Mouse (Mus musculus) embryonic facial prominence, embryonic 10.5 days (tissue): ENCODE measurements around the gene Gmpr2. TPM values are rescaled to one million over a fixed set of nuclear protein-coding genes. Genes with fewer than 3 reads are reported as not detected.

Source experiments
- DNase-seq: peaks from one replicate; pipeline ENCODE4 v3.0.0-alpha.2; 2017; ENCODE audit warnings: low spot score
- H3K27ac ChIP-seq: fragments of 300-500 bp; sonication (generic); replicated peaks from 2 replicates; pipeline ENCODE4 v1.5.1; 2016; ENCODE audit warnings: mild to moderate bottlenecking
- H3K27me3 ChIP-seq: fragments of 300-500 bp; sonication (generic); replicated peaks from 2 replicates; pipeline ENCODE4 v1.6.1; 2016; ENCODE audit warnings: low read depth, mild to moderate bottlenecking; ENCODE audit not compliant: poor library complexity, severe bottlenecking
- H3K36me3 ChIP-seq: fragments of 300-500 bp; sonication (generic); replicated peaks from 2 replicates; pipeline ENCODE4 v1.6.1; 2016; ENCODE audit warnings: mild to moderate bottlenecking, moderate library complexity
- H3K4me1 ChIP-seq: fragments of 300-500 bp; sonication (generic); 2 replicates; pipeline ENCODE4 v1.6.1; 2016
- H3K4me3 ChIP-seq: fragments of 300-500 bp; sonication (generic); 2 replicates; pipeline ENCODE4 v1.5.1; 2016; ENCODE audit warnings: mild to moderate bottlenecking, moderate library complexity
- H3K9me3 ChIP-seq: fragments of 300-500 bp; sonication (generic); 2 replicates; pipeline ENCODE4 v1.6.1; 2016; ENCODE audit warnings: mild to moderate bottlenecking
- WGBS: fragments of 180-500 bp; shearing (Covaris S2); methylation state at CpG from one replicate; pipeline ENCODE4 v1.1.7; 2016; 5-methylcytosine and 5-hydroxymethylcytosine counted together
- polyA plus RNA-seq: library from polyadenylated mRNA; unstranded; fragments of >200 nt; fragmentation: Nextera tagmentation; extraction: Ambion mirVana; gene quantifications from 2 replicates; pipeline ENCODE4 v1.2.1, GENCODE M21; 2016

Gene Gmpr2
- polyA plus RNA-seq, 1 experiment from 2014 or later: 60.7 TPM

DNA sequence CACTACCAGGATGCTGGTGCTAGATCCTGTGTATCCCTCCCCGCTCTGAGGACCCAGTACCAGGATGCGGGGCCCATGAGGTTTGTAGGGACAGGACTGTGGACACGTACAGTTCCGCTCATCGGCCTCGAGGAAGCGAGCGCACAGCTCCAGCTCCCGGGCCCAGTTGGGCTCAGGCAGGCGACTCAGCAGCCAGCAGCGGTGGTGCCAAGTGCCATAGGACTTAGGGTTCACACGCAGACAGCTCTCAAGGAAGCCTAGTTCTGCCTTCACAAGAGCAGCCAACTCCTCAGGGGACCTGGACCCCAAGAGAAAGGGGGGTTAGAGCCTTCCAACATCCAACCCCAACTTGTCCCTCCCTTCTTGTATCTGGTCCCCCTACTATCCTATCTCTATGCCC lies 48.9 kb downstream of the Gmpr2 start:
- no peak for DNase-seq
- Histone ChIP-seq H3K27me3 (no peaks in the 10 kb centered on the region), H3K9me3 (no peaks in the 10 kb centered on the region), H3K4me3 (peak overlapping the region; percentile 83; the same call in 1 of the 2 replicates), H3K36me3 (peaks cover 41% of the 10 kb centered on the region), H3K27ac (no peak overlapping the region), H3K4me1 (peaks cover 26% of the 10 kb centered on the region)
- WGBS: 91% methylated on average over 12 of the region's 12 CpGs

DNA sequence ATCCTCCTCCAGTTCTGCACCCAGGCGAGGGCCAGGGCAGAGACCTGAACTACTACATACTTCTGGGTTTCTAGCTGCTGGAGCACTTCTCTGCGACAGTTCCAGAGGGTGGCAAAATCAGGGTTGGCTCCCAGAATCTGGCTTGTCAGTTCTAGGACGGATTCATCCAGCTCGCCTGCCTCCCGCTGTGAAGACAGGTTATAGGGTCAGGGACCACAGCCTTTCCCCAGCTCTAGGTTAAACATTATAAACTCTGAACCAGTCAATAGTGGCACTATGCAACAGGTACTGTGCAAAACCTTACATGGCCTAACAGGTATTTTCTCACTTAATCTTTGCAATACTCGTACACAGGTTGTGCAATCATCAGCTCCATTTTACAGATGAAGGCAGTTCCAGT lies 49.3 kb downstream of the Gmpr2 start:
- Histone ChIP-seq H3K4me3 (peak overlapping the region; percentile 83), H3K4me1 (peaks cover 26% of the 10 kb centered on the region), H3K9me3 (no peaks in the 10 kb centered on the region), H3K36me3 (peaks cover 40% of the 10 kb centered on the region), H3K27ac (peak overlapping the region; percentile 91; the same call in 1 of the 2 replicates), H3K27me3 (no peaks in the 10 kb centered on the region)
- DNase-seq: no peak
- WGBS: 76% methylated on average over 6 of the region's 6 CpGs

DNA sequence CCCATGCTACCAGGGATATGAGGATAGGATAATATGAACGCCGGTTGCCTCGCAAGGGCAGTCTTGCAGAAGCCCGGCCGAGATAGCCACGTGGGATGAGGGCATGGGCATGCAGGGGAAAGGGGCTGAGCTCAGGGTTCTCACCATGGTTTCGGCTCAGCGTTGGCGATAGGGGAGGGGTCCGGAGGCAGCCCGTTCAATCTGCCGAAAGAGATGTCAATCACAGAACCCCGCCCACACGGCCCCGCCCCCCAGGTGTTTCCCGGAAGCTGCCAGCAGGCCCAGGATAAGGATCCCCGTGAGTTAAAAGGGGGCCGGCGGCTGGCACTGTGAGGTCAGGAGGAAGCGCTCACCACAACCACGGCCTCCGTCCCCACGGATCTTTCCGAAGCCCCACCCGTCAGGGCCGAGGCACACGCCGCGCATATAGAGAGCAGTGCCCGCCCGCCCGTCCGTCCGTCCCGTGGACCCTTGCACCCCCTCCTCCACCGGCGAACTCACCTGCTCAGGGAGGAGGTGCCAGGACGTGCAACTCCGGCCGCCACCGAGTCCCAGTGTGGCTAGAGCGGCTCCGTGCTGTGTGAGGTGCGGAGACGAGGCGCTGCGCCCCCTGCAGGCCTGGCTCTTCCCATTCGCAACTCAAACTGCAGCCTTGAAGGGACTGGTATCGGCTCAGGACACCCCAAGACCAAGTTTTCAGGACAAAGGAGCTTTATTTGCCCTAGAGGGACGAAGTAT lies 50.1 kb downstream of the Gmpr2 start, which contains the start of gene Rabggta:
TSS of gene Rabggta (minus strand) at position 564 of the 738 bp plus-strand sequence.
- under 1% methylated on average over 50 of the region's 50 CpGs for WGBS
- Histone ChIP-seq H3K4me1 (peaks cover 24% of the 10 kb centered on the region), H3K27ac (peak within 1 kb of the TSS; percentile 91)

DNA sequence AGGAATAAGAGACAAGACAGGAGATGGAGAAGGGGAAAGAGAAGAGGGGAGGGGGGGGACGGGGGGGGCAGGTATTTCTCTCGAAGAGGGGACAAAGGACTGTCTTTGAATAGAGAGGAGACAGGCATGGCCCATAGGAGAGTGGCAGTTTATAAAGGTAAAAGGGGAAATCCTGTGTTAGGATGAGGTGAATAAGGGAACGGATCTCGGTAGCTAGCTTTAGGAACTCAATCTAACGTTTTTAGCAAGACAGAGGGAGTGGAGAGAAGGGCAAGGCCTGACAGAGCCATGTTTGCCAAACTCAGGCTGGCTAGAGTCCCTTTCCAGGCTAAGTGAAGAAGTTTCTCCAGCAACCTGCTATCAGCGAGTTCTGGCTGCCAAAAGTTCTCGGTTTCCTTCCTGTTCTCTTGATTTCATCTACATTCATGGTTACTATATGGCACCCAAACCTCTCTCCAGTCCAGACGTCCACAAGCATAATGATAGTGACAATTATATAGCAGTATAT lies 50.8 kb downstream of the Gmpr2 start:
- Histone ChIP-seq H3K4me3 (peak overlapping the region; percentile 83), H3K27ac (peak overlapping the region; percentile 91), H3K27me3 (no peaks in the 10 kb centered on the region), H3K4me1 (peaks cover 18% of the 10 kb centered on the region), H3K36me3 (peaks cover 26% of the 10 kb centered on the region), H3K9me3 (no peaks in the 10 kb centered on the region)
- DNase-seq: no peak
- 45% methylated on average over 8 of the region's 8 CpGs for WGBS

More for the DNA sequence above, 50.1 kb downstream of the Gmpr2 start, which contains the start of gene Rabggta:
- H3K4me3 ChIP-seq: peak within 1 kb of the TSS; percentile 83
- H3K27me3 ChIP-seq: no peaks in the 10 kb centered on the region
- H3K36me3 ChIP-seq: peaks cover 32% of the 10 kb centered on the region
- H3K9me3 ChIP-seq: no peaks in the 10 kb centered on the region
- DNase-seq: peak; percentile 96

DNA sequence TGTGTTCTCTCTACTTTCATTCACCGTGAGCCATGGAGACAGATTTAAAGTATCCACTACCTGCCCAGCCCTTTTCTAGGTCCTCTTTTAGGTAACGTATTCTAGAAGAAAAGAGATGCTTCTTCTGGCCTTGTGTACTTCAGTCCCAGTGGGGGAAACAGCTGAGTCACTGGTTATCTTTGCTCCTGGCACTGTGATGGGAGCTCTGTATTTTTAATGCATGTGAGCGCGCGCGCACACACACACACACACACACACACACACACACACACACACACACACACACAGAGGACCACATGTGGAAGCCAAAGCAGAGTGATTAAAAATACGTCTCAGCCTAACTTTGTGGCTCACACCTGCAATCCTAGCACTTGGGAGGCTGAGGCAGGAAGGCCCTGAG lies 51.7 kb downstream of the Gmpr2 start:
- 92% methylated on average over 7 of the region's 7 CpGs for WGBS
- H3K36me3 ChIP-seq: peaks cover 18% of the 10 kb centered on the region
- H3K9me3 ChIP-seq: no peaks in the 10 kb centered on the region
- DNase-seq: no peak
- H3K4me3 ChIP-seq: no peak overlapping the region
- no peaks in the 10 kb centered on the region for H3K27me3 ChIP-seq
- no peak overlapping the region for H3K27ac ChIP-seq
- H3K4me1 ChIP-seq: peaks cover 17% of the 10 kb centered on the region

DNA sequence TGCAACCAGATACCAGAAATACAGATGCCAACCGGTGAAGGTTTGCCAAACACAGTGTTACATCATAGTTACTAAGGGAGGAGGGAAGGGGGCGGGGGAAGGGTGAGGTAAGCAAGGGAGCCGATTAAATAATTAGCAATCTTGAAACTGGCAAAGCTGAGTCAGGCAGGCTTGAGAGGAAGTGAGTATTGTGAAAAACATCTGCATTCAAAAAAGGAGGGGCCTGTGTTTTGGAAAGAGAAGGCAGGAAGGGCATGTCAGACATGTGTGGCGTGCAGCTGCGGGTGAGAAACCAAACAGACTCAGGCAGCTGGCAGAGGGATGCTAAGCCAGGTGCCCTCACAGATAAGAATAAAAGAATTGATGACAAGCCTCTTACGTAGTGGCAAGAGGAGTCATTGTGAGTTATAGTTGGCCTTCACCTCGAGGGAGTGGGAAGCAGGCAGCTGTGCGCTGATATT lies 52.7 kb downstream of the Gmpr2 start:
- Histone ChIP-seq H3K27ac (no peak overlapping the region), H3K36me3 (peaks cover 8% of the 10 kb centered on the region), H3K4me3 (no peak overlapping the region), H3K27me3 (no peaks in the 10 kb centered on the region), H3K4me1 (peaks cover 17% of the 10 kb centered on the region), H3K9me3 (no peaks in the 10 kb centered on the region)
- WGBS: 72% methylated on average over 8 of the region's 8 CpGs
- no peak for DNase-seq

DNA sequence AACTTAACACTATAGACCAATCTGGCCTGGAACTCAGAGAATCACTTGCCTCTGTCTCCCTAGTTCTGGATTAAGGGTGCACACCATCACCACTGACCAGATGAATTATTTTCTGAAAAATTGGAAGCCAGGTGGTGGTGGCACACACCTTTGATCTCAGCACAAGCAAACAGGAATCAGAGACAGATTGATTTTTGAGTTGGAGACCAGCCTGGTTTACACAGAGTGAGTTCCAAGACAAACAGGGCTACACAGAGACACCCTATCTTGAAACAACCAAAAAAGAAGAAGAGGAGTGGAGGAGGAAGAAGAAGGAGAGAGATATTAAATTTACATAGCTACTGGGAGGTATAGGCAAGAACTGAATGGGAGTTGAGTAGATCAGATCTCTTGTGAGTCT lies 54.5 kb downstream of the Gmpr2 start:
- 0 out of 2 replicates have a peak, but pooled peaks cover 3% of the 10 kb centered on the region for H3K27me3 ChIP-seq
- no peaks in the 10 kb centered on the region for H3K36me3 ChIP-seq
- no peak for DNase-seq
- H3K4me3 ChIP-seq: no peak overlapping the region
- H3K27ac ChIP-seq: no peak overlapping the region
- no peaks in the 10 kb centered on the region for H3K9me3 ChIP-seq
- H3K4me1 ChIP-seq: peaks cover 10% of the 10 kb centered on the region

DNA sequence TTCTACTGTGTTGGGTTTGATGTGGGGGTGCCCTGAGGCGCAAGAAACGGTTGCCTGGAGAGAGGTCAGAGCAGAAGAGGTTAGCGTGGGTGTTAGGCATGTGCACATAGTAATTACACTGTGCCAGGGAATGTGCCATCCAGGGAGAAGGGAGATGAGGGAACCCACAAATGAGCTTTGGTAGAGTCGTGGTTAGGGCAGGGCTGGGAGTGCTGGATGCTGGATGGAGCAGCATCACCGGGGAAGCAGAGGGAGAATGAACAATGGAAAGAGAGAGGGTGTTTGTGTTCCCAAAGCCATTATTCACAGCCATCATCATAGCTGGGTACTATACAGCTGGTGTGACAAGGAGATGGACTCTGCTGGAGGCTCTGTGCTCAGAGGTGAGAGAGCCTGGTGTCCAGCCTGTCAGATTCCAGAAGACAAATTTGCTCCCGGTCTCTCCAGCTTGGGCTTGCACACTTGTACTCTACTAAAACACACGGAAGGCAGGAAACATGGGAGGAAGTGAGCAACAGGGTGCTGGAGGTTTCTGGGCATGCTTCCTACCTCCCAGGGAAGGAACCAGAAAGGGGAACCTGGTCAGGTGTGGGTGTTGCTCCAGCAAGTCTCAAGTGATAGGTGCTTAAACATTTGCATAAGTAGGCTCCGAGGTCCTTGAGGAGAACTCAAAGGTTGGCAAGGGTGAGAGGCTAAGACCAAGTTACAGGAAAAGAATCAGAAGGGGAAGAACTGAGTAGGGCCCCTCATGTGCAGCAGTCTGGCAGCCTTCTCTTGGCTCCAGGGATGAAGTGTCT lies 56.3 kb downstream of the Gmpr2 start:
- Histone ChIP-seq H3K36me3 (no peaks in the 10 kb centered on the region), H3K27me3 (0 out of 2 replicates have a peak, but pooled peaks cover 3% of the 10 kb centered on the region), H3K9me3 (no peaks in the 10 kb centered on the region), H3K27ac (no peak overlapping the region), H3K4me3 (no peak overlapping the region), H3K4me1 (no peaks in the 10 kb centered on the region)
- no peak for DNase-seq
- WGBS: 74% methylated on average over 8 of the region's 8 CpGs

Other genes starting within 250 kb of the Gmpr2 start
- 77.3 and 88.4 TPM in 2 replicates for gene Dhrs4, start 193.2 kb upstream of the Gmpr2 start, polyA plus RNA-seq
- 3.4 and 3.5 TPM in 2 replicates for gene Carmil3, start 181.3 kb upstream of the Gmpr2 start, polyA plus RNA-seq
- gene Cpne6, start 161.5 kb upstream of the Gmpr2 start, polyA plus RNA-seq: 0.59 and 0.64 TPM in 2 replicates
- 0.05 TPM in 1 of 2 replicates, not detected in the other for gene Nrl, start 147.0 kb upstream of the Gmpr2 start, polyA plus RNA-seq
- gene Pck2, start 131.7 kb upstream of the Gmpr2 start, polyA plus RNA-seq: 20.7 and 23.6 TPM in 2 replicates
- 65.9 and 74.1 TPM in 2 replicates for gene Dcaf11, start 111.9 kb upstream of the Gmpr2 start, polyA plus RNA-seq
- gene A730061H03Rik, start 111.5 kb upstream of the Gmpr2 start, polyA plus RNA-seq: not detected in 2 replicates
- 0.62 and 1.1 TPM in 2 replicates for gene Fitm1, start 96.3 kb upstream of the Gmpr2 start, polyA plus RNA-seq
- 105 and 108 TPM in 2 replicates for gene Psme1, start 93.8 kb upstream of the Gmpr2 start, polyA plus RNA-seq
- 6.0 and 6.6 TPM in 2 replicates for gene Emc9, start 86.6 kb upstream of the Gmpr2 start, polyA plus RNA-seq
- 173 and 186 TPM in 2 replicates for gene Psme2, start 80.8 kb upstream of the Gmpr2 start, polyA plus RNA-seq
- gene Rnf31, start 80.2 kb upstream of the Gmpr2 start, polyA plus RNA-seq: 18.6 and 21.4 TPM in 2 replicates
- 7.2 and 8.0 TPM in 2 replicates for gene Irf9, start 68.4 kb upstream of the Gmpr2 start, polyA plus RNA-seq
- gene Rec8, start 53.9 kb upstream of the Gmpr2 start, polyA plus RNA-seq: 6.5 and 7.1 TPM in 2 replicates
- 118 and 126 TPM in 2 replicates for gene Ipo4, start 36.0 kb upstream of the Gmpr2 start, polyA plus RNA-seq
- gene Gm49378, start 34.0 kb upstream of the Gmpr2 start, polyA plus RNA-seq: 0.89 and 1.4 TPM in 2 replicates
- 78.3 and 79.3 TPM in 2 replicates for gene Tm9sf1, start 28.1 kb upstream of the Gmpr2 start, polyA plus RNA-seq
- gene Tssk4, start 21.8 kb upstream of the Gmpr2 start, polyA plus RNA-seq: 0.74 and 0.82 TPM in 2 replicates
- gene Mdp1, start 11.4 kb upstream of the Gmpr2 start, polyA plus RNA-seq: 62.1 and 66.3 TPM in 2 replicates
- 628 and 638 TPM in 2 replicates for gene Nedd8, start 183 bp downstream of the Gmpr2 start, polyA plus RNA-seq
- gene Tinf2, start 9.9 kb downstream of the Gmpr2 start, polyA plus RNA-seq: 65.8 and 69.2 TPM in 2 replicates
- 0.70 and 0.90 TPM in 2 replicates for gene Tgm1, start 42.0 kb downstream of the Gmpr2 start, polyA plus RNA-seq
- 29.7 and 35.3 TPM in 2 replicates for gene Rabggta, start 50.3 kb downstream of the Gmpr2 start, polyA plus RNA-seq
- gene Dhrs1, start 73.7 kb downstream of the Gmpr2 start, polyA plus RNA-seq: 57.4 and 69.6 TPM in 2 replicates
- gene Nop9, start 73.8 kb downstream of the Gmpr2 start, polyA plus RNA-seq: 59.1 and 64.5 TPM in 2 replicates
- gene Cideb, start 86.5 kb downstream of the Gmpr2 start, polyA plus RNA-seq: 0.16 TPM in 1 of 2 replicates, not detected in the other
- gene Ltb4r2, start 89.5 kb downstream of the Gmpr2 start, polyA plus RNA-seq: 0.13 and 0.39 TPM in 2 replicates
- gene Ltb4r1, start 94.0 kb downstream of the Gmpr2 start, polyA plus RNA-seq: 0.10 and 0.35 TPM in 2 replicates
- gene Adcy4, start 112.2 kb downstream of the Gmpr2 start, polyA plus RNA-seq: 10.7 and 11.4 TPM in 2 replicates
- gene Ripk3, start 116.9 kb downstream of the Gmpr2 start, polyA plus RNA-seq: 21.4 and 24.1 TPM in 2 replicates
- 94.5 and 113 TPM in 2 replicates for gene Nfatc4, start 151.2 kb downstream of the Gmpr2 start, polyA plus RNA-seq
- 36.0 and 38.1 TPM in 2 replicates for gene Nynrin, start 182.1 kb downstream of the Gmpr2 start, polyA plus RNA-seq
- gene Cbln3, start 212.5 kb downstream of the Gmpr2 start, polyA plus RNA-seq: 0.09 and 0.15 TPM in 2 replicates
- 31.0 and 33.0 TPM in 2 replicates for gene Khnyn, start 213.0 kb downstream of the Gmpr2 start, polyA plus RNA-seq
- 45.5 and 57.5 TPM in 2 replicates for gene Sdr39u1, start 228.4 kb downstream of the Gmpr2 start, polyA plus RNA-seq